Mouse (Mus musculus) midbrain, postnatal 0 days (tissue): Measurements from ENCODE around the gene Cox20. TPM values are rescaled to one million over a fixed set of nuclear protein-coding genes. Genes with fewer than 3 reads are reported as not detected.
A peak's percentile ranks its signal among the peaks of the same experiment; 100 is the strongest.

Experiments used
- ATAC-seq: fragments of 200-750 bp; cut with Nextera tagmentation; 2 replicates; pipeline ENCODE4 v1.8.0; 2017; ENCODE audit warnings: moderate number of reproducible peaks, mild to moderate bottlenecking, moderate TSS enrichment, moderate library complexity; ENCODE audit not compliant: low FRiP score
- DNase-seq: peaks from one replicate; pipeline ENCODE4 v3.0.0-alpha.2; 2015; ENCODE audit warnings: low spot score
- H3K27ac ChIP-seq: fragments of 300-500 bp; sonication (generic); 2 replicates; pipeline ENCODE4 v1.5.1; 2014; ENCODE audit warnings: low read depth, mild to moderate bottlenecking, low read length, mixed read lengths
- H3K27me3 ChIP-seq: fragments of 300-500 bp; sonication (generic); 2 replicates; pipeline ENCODE4 v1.6.1; 2014; ENCODE audit warnings: low read length, control low read depth, mixed read lengths; ENCODE audit not compliant: insufficient read depth
- H3K36me3 ChIP-seq: fragments of 300-500 bp; sonication (generic); 2 replicates; pipeline ENCODE4 v1.6.1; 2014; ENCODE audit warnings: low read length, control low read depth, mixed read lengths; ENCODE audit not compliant: insufficient read depth
- H3K4me1 ChIP-seq: fragments of 300-500 bp; sonication (generic); 2 replicates; pipeline ENCODE4 v1.6.1; 2014; ENCODE audit warnings: mild to moderate bottlenecking, control low read depth, antibody characterized with exemption, low read length, mixed read lengths; ENCODE audit not compliant: insufficient read depth
- H3K4me2 ChIP-seq: fragments of 300-500 bp; sonication (generic); 2 replicates; pipeline ENCODE4 v1.6.1; 2014; ENCODE audit warnings: low read depth, mild to moderate bottlenecking, low read length, mixed read lengths; ENCODE audit not compliant: poor library complexity, severe bottlenecking
- H3K4me3 ChIP-seq: fragments of 300-500 bp; sonication (generic); 2 replicates; pipeline ENCODE4 v1.5.1; 2014; ENCODE audit warnings: low read depth, mild to moderate bottlenecking, low read length, moderate library complexity
- H3K9ac ChIP-seq: fragments of 300-500 bp; sonication (generic); replicated peaks from 2 replicates; pipeline ENCODE4 v1.6.1; 2014; ENCODE audit warnings: mild to moderate bottlenecking, low read length, moderate library complexity, mixed read lengths; ENCODE audit not compliant: poor library complexity, severe bottlenecking
- H3K9me3 ChIP-seq: fragments of 300-500 bp; sonication (generic); 2 replicates; pipeline ENCODE4 v1.6.1; 2016; ENCODE audit warnings: low read length, control low read depth
- CTCF ChIP-seq: IDR thresholded peaks from 2 replicates; pipeline ENCODE4 v1.5.1; 2016; ENCODE audit warnings: antibody characterized with exemption, mild to moderate bottlenecking
- WGBS: fragments of 180-500 bp; shearing (Covaris S2); extraction: QIAGEN DNeasy Blood & Tissue Kit; methylation state at CpG from one replicate; pipeline ENCODE4 v1.1.7; 2014; 5-methylcytosine and 5-hydroxymethylcytosine counted together
- polyA plus RNA-seq: library from polyadenylated mRNA; unstranded; fragments of >200 nt; fragmentation: Nextera tagmentation; extraction: Ambion mirVana; gene quantifications from 2 replicates; pipeline ENCODE4 v1.2.1, GENCODE M21; 2015
- total RNA-seq: library from RNA; depleted of rRNA; stranded (reverse); fragments of >200 nt; gene quantifications from 2 replicates; pipeline ENCODE4 v1.2.3, GENCODE M21; 2014

Cox20 gene
- total and polyA plus RNA-seq, 2 experiments from 2014 or later: 32.0 to 108 TPM

DNA sequence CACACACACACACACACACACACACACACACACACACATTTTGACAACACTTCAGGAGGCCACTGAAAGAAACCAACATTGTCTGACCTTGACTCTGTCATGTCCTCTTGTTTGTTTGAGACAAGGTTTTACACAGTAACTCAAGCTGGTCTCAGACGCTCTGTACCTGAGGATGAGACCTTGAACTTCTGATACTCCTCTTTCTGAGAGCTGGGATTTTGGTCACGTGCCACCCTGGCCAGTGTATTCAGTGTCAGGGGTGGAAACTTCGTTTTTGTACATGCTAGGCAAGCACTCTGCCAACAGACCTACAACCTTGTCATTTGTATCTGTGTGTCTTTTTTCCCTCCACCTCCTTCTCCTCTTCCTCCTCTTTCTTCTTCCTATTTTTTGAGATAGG is 35.6 kb downstream of the Cox20 start:
- DNase-seq (no peak), ATAC-seq (no peak)
- H3K27ac ChIP-seq: no peak overlapping the region
- H3K9ac ChIP-seq: no peak overlapping the region
- no peaks in the 10 kb centered on the region for H3K27me3 ChIP-seq
- H3K4me2 ChIP-seq: no peak overlapping the region
- 68% methylated on average over 3 of the region's 3 CpGs for WGBS
- H3K36me3 ChIP-seq: no peaks in the 10 kb centered on the region
- no peaks in the 10 kb centered on the region for H3K9me3 ChIP-seq
- no peaks in the 10 kb centered on the region for H3K4me1 ChIP-seq
- H3K4me3 ChIP-seq: no peak overlapping the region
- TF ChIP-seq CTCF: no peak

DNA sequence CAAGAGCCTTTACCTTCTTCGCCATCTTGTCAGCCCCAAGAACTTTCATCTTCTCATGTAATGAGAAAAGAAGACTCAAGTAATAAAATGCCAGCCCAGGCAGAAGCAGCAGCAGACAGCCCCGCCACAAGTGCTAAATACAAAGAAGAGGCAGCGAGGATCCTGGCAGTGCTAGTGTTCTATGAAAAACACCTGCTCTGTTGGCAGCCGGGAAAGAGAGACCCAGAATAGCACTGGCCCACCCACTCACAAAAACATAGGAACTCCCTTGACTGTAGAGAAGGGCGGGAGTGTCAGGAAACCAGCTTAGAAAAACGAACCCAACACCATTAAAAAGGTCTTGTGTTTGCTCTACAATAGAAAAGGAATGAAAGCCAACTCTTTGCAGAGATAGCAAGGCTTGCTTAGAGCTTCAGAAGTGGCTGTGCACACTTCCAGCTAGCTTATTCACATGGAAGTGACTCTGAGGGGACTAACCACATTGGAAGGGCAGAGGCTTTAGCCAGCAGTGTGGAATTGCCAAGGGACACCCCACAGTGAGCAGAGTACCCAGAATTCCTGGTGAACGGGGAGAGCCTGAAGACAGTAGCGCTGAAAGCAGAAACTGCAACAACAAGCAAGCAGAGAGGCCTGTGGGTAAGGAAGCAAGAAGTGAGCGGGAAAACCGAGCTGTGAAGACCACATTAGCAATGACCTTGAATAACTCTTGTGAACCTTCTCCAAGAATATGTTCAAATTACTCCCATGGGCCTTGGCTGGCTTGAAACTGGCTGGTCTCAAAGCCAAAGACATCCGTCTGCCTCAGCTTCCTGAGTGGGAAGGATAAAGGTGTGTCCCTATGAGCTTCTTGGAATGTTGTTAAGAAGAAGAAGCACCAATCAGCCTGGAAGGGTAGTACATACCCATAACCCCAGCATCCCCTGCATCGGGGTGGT is 39.1 kb downstream of the Cox20 start:
- no peaks in the 10 kb centered on the region for H3K27me3 ChIP-seq
- no peak for TF ChIP-seq CTCF
- peak; percentile 34 for DNase-seq
- H3K4me1 ChIP-seq: no peaks in the 10 kb centered on the region
- no peak overlapping the region for H3K4me3 ChIP-seq
- WGBS: 66% methylated on average over 12 of the region's 12 CpGs
- H3K36me3 ChIP-seq: no peaks in the 10 kb centered on the region
- H3K9me3 ChIP-seq: no peaks in the 10 kb centered on the region
- no peak for ATAC-seq
- no peak overlapping the region for H3K4me2 ChIP-seq
- H3K9ac ChIP-seq: no peak overlapping the region
- no peak overlapping the region for H3K27ac ChIP-seq

DNA sequence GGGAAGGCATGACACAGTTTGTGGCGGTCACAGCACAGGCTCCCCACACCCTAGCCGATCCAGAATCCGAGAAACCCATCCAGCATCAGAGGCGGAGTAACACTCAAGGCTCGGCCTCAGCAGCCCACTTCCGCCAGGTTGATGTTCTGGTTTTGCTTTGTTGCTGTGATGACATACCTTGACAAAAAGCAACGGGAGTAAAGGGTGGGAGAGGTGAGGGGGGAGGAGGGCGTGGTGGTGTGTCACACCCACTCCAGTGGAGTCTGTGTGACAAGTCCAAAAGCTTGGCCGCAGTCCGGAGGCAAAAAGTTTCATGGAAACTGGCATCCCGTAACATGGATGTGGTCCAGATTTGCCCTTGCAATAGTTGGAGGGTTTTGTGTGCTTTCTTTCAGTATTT is 41.3 kb downstream of the Cox20 start:
- H3K4me2 ChIP-seq: no peak overlapping the region
- ATAC-seq: no peak
- no peaks in the 10 kb centered on the region for H3K36me3 ChIP-seq
- 88% methylated on average over 11 of the region's 11 CpGs for whole genome bisulfite sequencing
- H3K9ac ChIP-seq: no peak overlapping the region
- H3K4me1 ChIP-seq: no peaks in the 10 kb centered on the region
- H3K27me3 ChIP-seq: no peaks in the 10 kb centered on the region
- no peak for DNase-seq
- H3K4me3 ChIP-seq: no peak overlapping the region
- no peak for TF ChIP-seq CTCF
- H3K9me3 ChIP-seq: no peaks in the 10 kb centered on the region
- no peak overlapping the region for H3K27ac ChIP-seq

DNA sequence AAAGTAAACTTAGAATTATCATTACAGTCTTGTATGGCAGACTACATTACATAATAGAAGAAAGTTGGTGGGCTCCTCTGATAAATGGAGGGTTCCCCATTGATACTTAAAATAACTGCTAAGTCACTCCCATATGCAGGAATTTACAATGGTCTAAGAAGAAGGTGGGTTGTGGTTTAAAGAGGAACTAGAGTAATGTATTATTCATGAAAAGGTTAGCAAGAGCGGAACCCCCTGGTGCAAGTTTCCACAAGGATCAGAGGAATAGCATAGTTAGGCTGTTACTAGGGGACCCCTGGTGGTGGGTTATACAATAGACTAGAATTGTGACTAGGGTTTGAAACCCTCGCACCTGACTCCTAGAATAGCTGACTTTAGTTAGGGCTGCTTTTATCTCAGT is 41.8 kb downstream of the Cox20 start:
- ATAC-seq (no peak), DNase-seq (no peak)
- Histone ChIP-seq H3K9ac (no peak overlapping the region), H3K4me1 (no peaks in the 10 kb centered on the region), H3K4me3 (no peak overlapping the region), H3K36me3 (no peaks in the 10 kb centered on the region), H3K27ac (no peak overlapping the region), H3K9me3 (no peaks in the 10 kb centered on the region), H3K4me2 (no peak overlapping the region), H3K27me3 (no peaks in the 10 kb centered on the region)
- 39% methylated on average over 2 of the region's 2 CpGs for WGBS
- TF ChIP-seq CTCF: 0 out of 2 replicates have a peak, but pooled peaks have one; percentile 11

DNA sequence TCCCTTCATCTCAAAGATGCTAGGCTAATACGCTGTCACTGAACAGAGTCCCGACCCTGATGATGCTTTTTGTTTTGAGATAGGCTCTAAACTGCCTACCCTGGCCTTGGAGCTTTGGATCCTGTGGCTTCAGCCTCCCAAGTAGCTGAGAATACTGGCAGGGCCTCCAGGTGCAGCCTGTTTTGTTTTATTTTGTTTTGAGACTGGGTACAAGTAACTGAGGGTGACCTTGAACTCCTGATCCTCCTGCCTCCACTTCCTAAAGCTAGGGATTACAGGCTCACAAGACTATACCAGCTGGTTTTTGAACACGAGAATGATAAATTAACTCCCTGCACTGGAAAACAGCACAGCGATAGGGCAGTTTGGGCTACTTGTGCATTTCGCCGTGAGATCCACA is 46.2 kb downstream of the Cox20 start:
- ATAC-seq (no peak), DNase-seq (no peak)
- Histone ChIP-seq H3K4me2 (no peak overlapping the region), H3K36me3 (no peaks in the 10 kb centered on the region), H3K9me3 (no peaks in the 10 kb centered on the region), H3K4me3 (no peak overlapping the region), H3K27ac (no peak overlapping the region), H3K9ac (no peak overlapping the region), H3K27me3 (no peaks in the 10 kb centered on the region), H3K4me1 (no peaks in the 10 kb centered on the region)
- TF ChIP-seq CTCF: no peak
- 88% methylated on average over 6 of the region's 6 CpGs for WGBS

DNA sequence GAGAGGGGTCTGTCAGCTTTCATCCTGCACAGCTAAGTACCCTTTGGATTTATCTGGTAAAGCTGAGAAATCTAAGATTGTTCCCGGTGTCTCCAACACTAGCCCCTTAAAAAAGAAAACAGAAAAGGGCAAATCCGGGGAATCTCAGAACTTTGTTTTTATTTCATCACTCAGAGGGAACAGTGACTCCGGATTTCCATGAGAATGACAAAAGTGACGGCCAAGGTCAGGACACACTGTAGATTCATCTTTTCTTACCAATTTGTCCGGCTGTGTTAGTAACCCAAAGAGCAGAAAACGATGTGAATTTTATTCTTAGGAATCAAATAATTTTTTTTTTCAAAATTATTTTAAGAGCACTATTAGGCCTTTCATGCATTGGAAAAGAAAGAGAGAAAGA is 49.2 kb downstream of the Cox20 start:
- no peak for TF ChIP-seq CTCF
- DNase-seq (no peak), ATAC-seq (no peak)
- Histone ChIP-seq H3K27ac (peak overlapping the region; percentile 80), H3K4me1 (no peaks in the 10 kb centered on the region), H3K27me3 (no peaks in the 10 kb centered on the region), H3K9ac (no peak overlapping the region), H3K4me3 (no peak overlapping the region), H3K9me3 (no peaks in the 10 kb centered on the region), H3K4me2 (no peak overlapping the region), H3K36me3 (no peaks in the 10 kb centered on the region)
- 77% methylated on average over 6 of the region's 6 CpGs for WGBS
